Mouse (Mus musculus): ENCODE results near the gene Got2. TPM values are rescaled to one million over a fixed set of nuclear protein-coding genes. Genes with fewer than 3 reads are reported as not detected.
"Not testable (repeated sequence)": the region's sequence is repeated elsewhere in the genome, so short reads cannot be mapped to it uniquely, and the experiment has no call there.

Got2 gene
- polyA plus RNA-seq, 1 experiment from 2014 or later = 181 TPM

DNA sequence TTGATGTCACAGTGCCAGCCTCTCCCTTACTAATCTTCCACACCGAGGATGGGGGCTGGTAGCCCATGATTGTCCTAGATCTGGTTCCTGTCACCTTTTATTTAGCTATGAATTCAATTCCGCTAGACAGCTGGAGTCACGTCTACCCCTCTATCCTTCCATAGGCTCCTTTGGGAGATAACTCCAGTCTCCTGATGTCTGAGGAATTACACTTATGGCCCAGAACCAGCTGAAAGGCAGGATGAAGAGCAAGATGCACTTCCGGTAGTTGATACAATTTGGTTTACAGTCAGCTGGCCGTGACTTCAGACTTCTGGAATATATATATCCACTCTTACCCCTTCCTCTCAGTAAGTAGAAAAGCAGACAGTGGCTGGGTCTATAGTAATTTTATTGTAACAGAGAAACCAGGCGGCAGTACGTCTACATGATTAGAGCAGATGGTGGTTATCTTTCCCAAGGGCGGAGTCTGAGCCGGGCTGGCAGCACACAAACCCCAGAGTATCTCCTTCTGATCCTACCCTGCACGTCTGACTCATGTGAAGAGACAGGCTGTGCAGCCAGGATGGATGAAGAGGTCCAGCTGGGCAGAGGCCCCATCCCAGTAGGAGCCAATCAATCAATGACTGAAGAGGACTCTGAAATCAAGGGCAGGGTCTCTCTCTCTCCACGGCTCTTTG, 24.4 kb downstream of the Got2 start:
- H3K27ac ChIP-seq; H3K9me3 ChIP-seq; H3K4me2 ChIP-seq (replicated peaks); ATAC-seq (ENCODE audit: insufficient number of reproducible peaks, insufficient read depth, low FRiP score, low TSS enrichment); H3K4me3 ChIP-seq; H3K9ac ChIP-seq; H3K4me1 ChIP-seq; H3K27me3 ChIP-seq: not testable (repeated sequence)
- 89% methylated on average over 10 of the region's 11 CpGs for WGBS
- H3K36me3 ChIP-seq = peaks cover 42% of the 10 kb centered on the region

- Histone ChIP-seq H3K27me3 (no peaks in the 10 kb centered on the region), H3K4me2 (replicated peaks) (no peak overlapping the region), H3K36me3 (no peaks in the 10 kb centered on the region), H3K4me3 (no peak overlapping the region), H3K27ac (no peak overlapping the region), H3K9ac (no peak overlapping the region), H3K9me3 (no peaks in the 10 kb centered on the region), H3K4me1 (peaks cover 8% of the 10 kb centered on the region)
- ATAC-seq (ENCODE audit: insufficient number of reproducible peaks, insufficient read depth, low FRiP score, low TSS enrichment) = no peak
- 83% methylated on average over 6 of the region's 6 CpGs for WGBS
Observed at GRCm38 (mm10) chr8:95854174-95854573, 34.2 kb downstream of the Got2 start.

DNA sequence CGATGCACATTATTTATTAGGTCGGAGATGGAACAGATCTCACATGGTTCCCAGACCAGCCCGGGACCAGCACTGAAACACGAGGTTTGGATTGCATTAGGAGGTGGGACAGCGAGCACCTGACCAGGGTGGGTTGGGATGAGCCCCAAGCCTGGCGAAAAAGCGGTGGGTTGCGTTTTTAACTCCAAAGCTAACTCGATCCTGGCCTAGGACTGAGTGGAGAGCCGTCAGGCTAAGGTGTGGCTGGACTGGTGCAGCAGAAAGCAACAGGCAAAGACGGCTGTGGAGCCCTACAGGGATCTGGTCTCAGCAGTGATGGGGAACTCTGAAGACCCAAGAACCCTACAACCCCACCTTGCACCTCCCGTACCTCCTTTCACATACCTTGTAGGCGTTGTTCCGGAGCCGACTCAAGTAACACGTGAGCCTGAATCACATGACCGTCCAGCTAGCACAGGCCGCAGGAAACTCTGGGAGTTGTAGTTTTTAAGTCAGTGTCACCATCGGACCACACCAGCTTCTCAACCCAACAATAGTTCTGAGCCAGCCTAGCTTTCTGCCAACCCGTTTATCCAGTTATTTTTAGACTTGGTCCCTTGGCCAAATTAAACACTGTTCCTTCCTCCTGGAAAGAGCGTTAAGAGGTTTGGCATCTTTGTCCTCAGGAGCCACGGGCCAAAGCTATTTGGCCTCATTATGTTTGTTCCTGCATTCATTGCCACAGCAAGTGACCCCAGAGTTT, 35.1 kb downstream of the Got2 start, which contains the start of gene Slc38a7:
Gene Slc38a7, minus strand, starts transcription at position 438 of the 742 bp plus-strand sequence.
- H3K27ac ChIP-seq = no peak within 1 kb of the TSS
- peak within 1 kb of the TSS; percentile 68 for H3K4me2 ChIP-seq (replicated peaks)

GRCm38 (mm10) chr8:95852290-95852689, 36.1 kb downstream of the Got2 start:
- Histone ChIP-seq H3K27me3 (no peaks in the 10 kb centered on the region), H3K9ac (peak overlapping the region; percentile 69; the same call in 1 of the 2 replicates), H3K9me3 (no peaks in the 10 kb centered on the region), H3K4me2 (replicated peaks) (peak overlapping the region; percentile 68), H3K4me3 (peak overlapping the region; percentile 75), H3K4me1 (peaks cover 8% of the 10 kb centered on the region), H3K27ac (no peak overlapping the region), H3K36me3 (peaks cover 7% of the 10 kb centered on the region)
- no peak for ATAC-seq (ENCODE audit: insufficient number of reproducible peaks, insufficient read depth, low FRiP score, low TSS enrichment)
- 69% methylated on average over 4 of the region's 4 CpGs for WGBS

More for the DNA sequence above, 35.1 kb downstream of the Got2 start, which contains the start of gene Slc38a7:
- Histone ChIP-seq H3K4me3 (peak within 1 kb of the TSS; percentile 75), H3K9ac (peak within 1 kb of the TSS; percentile 69), H3K27me3 (no peaks in the 10 kb centered on the region), H3K9me3 (no peaks in the 10 kb centered on the region), H3K36me3 (peaks cover 2% of the 10 kb centered on the region; the same call in 1 of the 2 replicates), H3K4me1 (peaks cover 8% of the 10 kb centered on the region)
- WGBS = 19% methylated on average over 22 of the region's 22 CpGs
- peak; percentile 87 for ATAC-seq (ENCODE audit: insufficient number of reproducible peaks, insufficient read depth, low FRiP score, low TSS enrichment)

DNA sequence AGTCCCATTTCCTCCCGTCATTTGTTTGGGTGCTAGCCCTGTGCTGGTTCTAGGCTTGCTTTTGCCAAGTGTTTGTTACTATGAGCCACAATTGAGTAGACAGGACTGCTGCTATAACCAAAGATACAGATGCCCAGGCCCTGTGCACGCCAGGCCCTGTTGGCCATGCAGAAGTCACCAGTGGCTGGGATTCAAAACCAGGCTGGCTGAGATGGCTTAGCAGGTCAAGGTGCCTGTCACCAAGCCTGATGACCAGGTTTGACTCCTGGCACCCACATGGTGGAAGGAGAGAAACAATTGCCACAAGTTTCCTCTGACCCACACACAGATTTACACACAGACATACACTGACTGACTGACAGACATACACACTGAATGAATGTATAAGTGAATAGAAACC, 38.0 kb downstream of the Got2 start:
- H3K36me3 ChIP-seq = peaks cover 12% of the 10 kb centered on the region
- ATAC-seq (ENCODE audit: insufficient number of reproducible peaks, insufficient read depth, low FRiP score, low TSS enrichment) = no peak
- H3K4me2 ChIP-seq (replicated peaks) = no peak overlapping the region
- no peaks in the 10 kb centered on the region for H3K9me3 ChIP-seq
- no peak overlapping the region for H3K27ac ChIP-seq
- peaks cover 8% of the 10 kb centered on the region for H3K4me1 ChIP-seq
- no peak overlapping the region for H3K9ac ChIP-seq
- H3K27me3 ChIP-seq = no peaks in the 10 kb centered on the region
- 96% methylated on average over 2 of the region's 2 CpGs for WGBS
- no peak overlapping the region for H3K4me3 ChIP-seq

GRCm38 (mm10) chr8:95848734-95849464, 39.4 kb downstream of the Got2 start:
- Histone ChIP-seq H3K4me2 (replicated peaks) (no peak overlapping the region), H3K4me3 (no peak overlapping the region), H3K27ac (no peak overlapping the region), H3K4me1 (peaks cover 8% of the 10 kb centered on the region), H3K9me3 (no peaks in the 10 kb centered on the region), H3K27me3 (no peaks in the 10 kb centered on the region), H3K36me3 (peaks cover 20% of the 10 kb centered on the region), H3K9ac (no peak overlapping the region)
- ATAC-seq (ENCODE audit: insufficient number of reproducible peaks, insufficient read depth, low FRiP score, low TSS enrichment) = no peak
- WGBS = 88% methylated on average over 19 of the region's 19 CpGs

DNA sequence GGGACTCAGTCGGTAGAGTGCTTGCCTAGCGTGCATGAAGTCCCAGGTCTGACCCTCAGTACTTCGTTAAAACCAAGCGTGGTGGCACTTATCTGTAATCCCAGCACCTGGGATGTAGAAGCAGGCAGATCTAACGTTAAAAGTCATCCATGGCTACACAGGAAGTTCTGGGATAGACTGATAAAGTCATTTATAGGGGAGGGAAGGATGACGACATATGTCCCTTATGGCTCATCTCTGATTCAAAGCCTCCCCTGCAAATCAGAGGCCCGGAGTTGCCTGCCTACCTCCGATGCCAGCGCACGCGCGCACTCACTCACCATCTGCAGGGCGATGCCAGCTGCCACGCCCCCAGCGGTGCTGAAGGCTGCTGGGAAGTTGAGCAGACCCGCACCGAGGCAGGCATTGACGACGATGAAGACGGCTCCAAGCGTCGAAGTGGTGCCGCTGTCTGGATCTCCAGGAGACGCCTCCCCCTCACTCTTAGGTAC, 40.2 kb downstream of the Got2 start:
- H3K9me3 ChIP-seq = no peaks in the 10 kb centered on the region
- H3K36me3 ChIP-seq = peaks cover 28% of the 10 kb centered on the region
- ATAC-seq (ENCODE audit: insufficient number of reproducible peaks, insufficient read depth, low FRiP score, low TSS enrichment) = no peak
- no peak overlapping the region for H3K4me2 ChIP-seq (replicated peaks)
- H3K9ac ChIP-seq = no peak overlapping the region
- 83% methylated on average over 24 of the region's 24 CpGs for WGBS
- peaks cover 8% of the 10 kb centered on the region for H3K4me1 ChIP-seq
- H3K27me3 ChIP-seq = no peaks in the 10 kb centered on the region
- no peak overlapping the region for H3K27ac ChIP-seq
- H3K4me3 ChIP-seq = no peak overlapping the region

DNA sequence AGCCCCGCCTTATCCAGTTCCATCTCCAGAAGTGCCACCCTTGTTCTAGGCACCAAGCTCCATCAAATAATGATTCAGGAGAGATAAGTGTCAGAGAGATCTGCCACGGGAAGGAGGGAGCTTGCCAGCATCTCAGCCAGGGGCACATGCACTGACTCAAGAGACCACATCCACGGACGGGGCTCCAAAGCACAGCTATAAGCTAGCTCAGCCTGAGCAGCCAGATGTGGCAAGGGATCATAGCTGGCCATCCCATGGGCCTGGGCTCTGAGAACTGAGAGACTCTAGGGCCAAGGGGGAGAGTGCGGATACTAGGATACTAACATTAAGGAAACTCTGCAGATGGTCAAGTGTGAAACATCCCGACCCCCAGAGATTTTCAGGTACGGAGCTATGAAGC, 43.3 kb downstream of the Got2 start:
- H3K4me1 ChIP-seq = no peaks in the 10 kb centered on the region
- 92% methylated on average over 7 of the region's 7 CpGs for WGBS
- H3K9me3 ChIP-seq = no peaks in the 10 kb centered on the region
- H3K4me2 ChIP-seq (replicated peaks) = no peak overlapping the region
- H3K9ac ChIP-seq = no peak overlapping the region
- no peak overlapping the region for H3K27ac ChIP-seq
- H3K4me3 ChIP-seq = no peak overlapping the region
- peaks cover 47% of the 10 kb centered on the region for H3K36me3 ChIP-seq
- ATAC-seq (ENCODE audit: insufficient number of reproducible peaks, insufficient read depth, low FRiP score, low TSS enrichment) = no peak
- H3K27me3 ChIP-seq = no peaks in the 10 kb centered on the region

GRCm38 (mm10) chr8:95843968-95844367, 44.4 kb downstream of the Got2 start:
- no peak overlapping the region for H3K9ac ChIP-seq
- H3K9me3 ChIP-seq = no peaks in the 10 kb centered on the region
- WGBS = 95% methylated on average over 6 of the region's 6 CpGs
- ATAC-seq (ENCODE audit: insufficient number of reproducible peaks, insufficient read depth, low FRiP score, low TSS enrichment) = no peak
- H3K36me3 ChIP-seq = peaks cover 51% of the 10 kb centered on the region
- H3K27ac ChIP-seq = no peak overlapping the region
- H3K4me3 ChIP-seq = no peak overlapping the region
- H3K4me1 ChIP-seq = no peaks in the 10 kb centered on the region
- H3K27me3 ChIP-seq = no peaks in the 10 kb centered on the region
- H3K4me2 ChIP-seq (replicated peaks) = no peak overlapping the region

DNA sequence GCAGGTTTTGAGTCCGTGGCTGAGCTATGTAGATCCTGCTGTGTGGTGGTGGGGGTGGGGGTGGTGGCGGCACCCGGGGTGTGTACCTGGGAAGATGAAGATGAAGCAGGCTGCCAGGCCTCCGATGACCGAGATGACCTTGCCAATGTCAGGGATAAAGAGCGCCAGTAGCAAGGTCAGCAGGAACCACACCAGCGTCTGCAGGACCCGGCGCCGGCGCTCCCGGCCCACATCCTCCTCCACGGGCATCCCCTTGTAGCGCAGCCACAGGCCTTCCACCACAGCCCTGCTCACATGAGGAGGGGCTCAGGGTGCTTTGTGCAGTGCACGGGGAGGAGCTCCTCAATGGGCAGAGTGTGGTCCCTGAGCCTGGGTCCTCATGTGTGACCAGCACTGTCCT, 46.9 kb downstream of the Got2 start:
- Histone ChIP-seq H3K27ac (no peak overlapping the region), H3K27me3 (no peaks in the 10 kb centered on the region), H3K4me2 (replicated peaks) (no peak overlapping the region), H3K36me3 (peaks cover 44% of the 10 kb centered on the region), H3K4me3 (no peak overlapping the region), H3K9ac (no peak overlapping the region), H3K4me1 (no peaks in the 10 kb centered on the region), H3K9me3 (no peaks in the 10 kb centered on the region)
- ATAC-seq (ENCODE audit: insufficient number of reproducible peaks, insufficient read depth, low FRiP score, low TSS enrichment) = no peak
- 93% methylated on average over 15 of the region's 15 CpGs for WGBS

- H3K9ac ChIP-seq = no peak overlapping the region
- H3K36me3 ChIP-seq = peaks cover 35% of the 10 kb centered on the region
- H3K27ac ChIP-seq = no peak overlapping the region
- H3K4me1 ChIP-seq = no peaks in the 10 kb centered on the region
- H3K27me3 ChIP-seq = no peaks in the 10 kb centered on the region
- ATAC-seq (ENCODE audit: insufficient number of reproducible peaks, insufficient read depth, low FRiP score, low TSS enrichment) = no peak
- H3K4me3 ChIP-seq = no peak overlapping the region
- H3K9me3 ChIP-seq = no peaks in the 10 kb centered on the region
- WGBS = 94% methylated on average over 4 of the region's 4 CpGs
- no peak overlapping the region for H3K4me2 ChIP-seq (replicated peaks)
Observed at GRCm38 (mm10) chr8:95839289-95839688, 49.1 kb downstream of the Got2 start.
